Mouse (Mus musculus): Measurements from ENCODE around the gene Ndufab1. TPM values are rescaled to one million over a fixed set of nuclear protein-coding genes. Genes with fewer than 3 reads are reported as not detected.
"Not testable (repeated sequence)": the region's sequence is repeated elsewhere in the genome, so short reads cannot be mapped to it uniquely, and the experiment has no call there.

Ndufab1 gene
- polyA plus RNA-seq, 1 experiment = 236 TPM

GRCm38 (mm10) chr7:122126946-122127345 lies 25.3 kb upstream of the Ndufab1 start:
- 92% methylated on average over 11 of the region's 11 CpGs for WGBS
- no peaks in the 10 kb centered on the region for H3K4me1 ChIP-seq (ENCODE audit: control insufficient read depth, insufficient read depth, low read length)
- H3K4me3 ChIP-seq (replicated peaks; ENCODE audit: insufficient read depth, low read depth, low read length) = no peak overlapping the region
- DNase-seq = no peak
- H3K27me3 ChIP-seq (ENCODE audit: control insufficient read depth, insufficient read depth, low read length) = no peaks in the 10 kb centered on the region
- no peak overlapping the region for H3K27ac ChIP-seq (ENCODE audit: insufficient read depth, low read length)
- TF ChIP-seq CTCF (IDR thresholded peaks at IDR 0.05; ENCODE audit: borderline replicate concordance, insufficient read depth, low read depth, low read length) (no peak), POLR2A (IDR thresholded peaks at IDR 0.05; ENCODE audit: borderline replicate concordance, insufficient read depth, low read length) (no peak)

GRCm38 (mm10) chr7:122125636-122126035 lies 23.9 kb upstream of the Ndufab1 start:
- no peaks in the 10 kb centered on the region for H3K4me1 ChIP-seq (ENCODE audit: control insufficient read depth, insufficient read depth, low read length)
- no peak for TF ChIP-seq CTCF (IDR thresholded peaks at IDR 0.05; ENCODE audit: borderline replicate concordance, insufficient read depth, low read depth, low read length)
- TF ChIP-seq POLR2A (IDR thresholded peaks at IDR 0.05; ENCODE audit: borderline replicate concordance, insufficient read depth, low read length) = no peak
- 65% methylated on average over 8 of the region's 8 CpGs for WGBS
- no peak overlapping the region for H3K27ac ChIP-seq (ENCODE audit: insufficient read depth, low read length)
- no peak for DNase-seq
- no peak overlapping the region for H3K4me3 ChIP-seq (replicated peaks; ENCODE audit: insufficient read depth, low read depth, low read length)
- no peaks in the 10 kb centered on the region for H3K27me3 ChIP-seq (ENCODE audit: control insufficient read depth, insufficient read depth, low read length)

GRCm38 (mm10) chr7:122123518-122123917 lies 21.8 kb upstream of the Ndufab1 start:
- Histone ChIP-seq H3K27me3 (ENCODE audit: control insufficient read depth, insufficient read depth, low read length) (no peaks in the 10 kb centered on the region), H3K4me1 (ENCODE audit: control insufficient read depth, insufficient read depth, low read length) (no peaks in the 10 kb centered on the region), H3K4me3 (replicated peaks; ENCODE audit: insufficient read depth, low read depth, low read length) (no peak overlapping the region), H3K27ac (ENCODE audit: insufficient read depth, low read length) (no peak overlapping the region)
- WGBS = 90% methylated on average over 4 of the region's 4 CpGs
- no peak for DNase-seq
- TF ChIP-seq CTCF (IDR thresholded peaks at IDR 0.05; ENCODE audit: borderline replicate concordance, insufficient read depth, low read depth, low read length) (no peak), POLR2A (IDR thresholded peaks at IDR 0.05; ENCODE audit: borderline replicate concordance, insufficient read depth, low read length) (no peak)

GRCm38 (mm10) chr7:122108206-122108605 lies 6.5 kb upstream of the Ndufab1 start:
- no peaks in the 10 kb centered on the region for H3K27me3 ChIP-seq (ENCODE audit: control insufficient read depth, insufficient read depth, low read length)
- no peak for DNase-seq
- 93% methylated on average over 6 of the region's 6 CpGs for WGBS
- no peak for TF ChIP-seq POLR2A (IDR thresholded peaks at IDR 0.05; ENCODE audit: borderline replicate concordance, insufficient read depth, low read length)
- no peak for TF ChIP-seq CTCF (IDR thresholded peaks at IDR 0.05; ENCODE audit: borderline replicate concordance, insufficient read depth, low read depth, low read length)
- no peak overlapping the region for H3K27ac ChIP-seq (ENCODE audit: insufficient read depth, low read length)
- H3K4me3 ChIP-seq (replicated peaks; ENCODE audit: insufficient read depth, low read depth, low read length) = no peak overlapping the region
- no peaks in the 10 kb centered on the region for H3K4me1 ChIP-seq (ENCODE audit: control insufficient read depth, insufficient read depth, low read length)

- WGBS = 6% methylated on average over 28 of the region's 28 CpGs
- H3K4me1 ChIP-seq (ENCODE audit: control insufficient read depth, insufficient read depth, low read length); H3K27me3 ChIP-seq (ENCODE audit: control insufficient read depth, insufficient read depth, low read length): not testable (repeated sequence)
- Histone ChIP-seq H3K27ac (ENCODE audit: insufficient read depth, low read length) (0 out of 2 replicates have a peak overlapping the region, but pooled peaks have one; percentile 63), H3K4me3 (replicated peaks; ENCODE audit: insufficient read depth, low read depth, low read length) (peak overlapping the region; percentile 85)
- DNase-seq = peak in 1 of 2 experiments; percentile 23
These were observed 506 bp downstream of the Ndufab1 start for GRCm38 (mm10) chr7:122101014-122101746.

- peak; percentile 41 to 47 for DNase-seq
These were observed 2.5 kb downstream of the Ndufab1 start for GRCm38 (mm10) chr7:122099222-122099621.

GRCm38 (mm10) chr7:122098009-122098408 lies 3.7 kb downstream of the Ndufab1 start:
- Histone ChIP-seq H3K27ac (ENCODE audit: insufficient read depth, low read length) (no peak overlapping the region), H3K4me3 (replicated peaks; ENCODE audit: insufficient read depth, low read depth, low read length) (no peak overlapping the region), H3K27me3 (ENCODE audit: control insufficient read depth, insufficient read depth, low read length) (no peaks in the 10 kb centered on the region), H3K4me1 (ENCODE audit: control insufficient read depth, insufficient read depth, low read length) (peaks cover 3% of the 10 kb centered on the region; the same call in 1 of the 2 replicates)
- WGBS = 86% methylated on average over 3 of the region's 3 CpGs
- TF ChIP-seq CTCF (IDR thresholded peaks at IDR 0.05; ENCODE audit: borderline replicate concordance, insufficient read depth, low read depth, low read length) (no peak), POLR2A (IDR thresholded peaks at IDR 0.05; ENCODE audit: borderline replicate concordance, insufficient read depth, low read length) (no peak)
- no peak for DNase-seq

More at GRCm38 (mm10) chr7:122099222-122099621, 2.5 kb downstream of the Ndufab1 start:
- no peaks in the 10 kb centered on the region for H3K27me3 ChIP-seq (ENCODE audit: control insufficient read depth, insufficient read depth, low read length)
- H3K4me3 ChIP-seq (replicated peaks; ENCODE audit: insufficient read depth, low read depth, low read length) = no peak overlapping the region
- WGBS = 46% methylated on average over 4 of the region's 4 CpGs
- H3K4me1 ChIP-seq (ENCODE audit: control insufficient read depth, insufficient read depth, low read length) = peaks cover 3% of the 10 kb centered on the region; the same call in 1 of the 2 replicates
- TF ChIP-seq CTCF (IDR thresholded peaks at IDR 0.05; ENCODE audit: borderline replicate concordance, insufficient read depth, low read depth, low read length) = peak; percentile 85
- no peak for TF ChIP-seq POLR2A (IDR thresholded peaks at IDR 0.05; ENCODE audit: borderline replicate concordance, insufficient read depth, low read length)
- no peak overlapping the region for H3K27ac ChIP-seq (ENCODE audit: insufficient read depth, low read length)

- TF ChIP-seq POLR2A (IDR thresholded peaks at IDR 0.05; ENCODE audit: borderline replicate concordance, insufficient read depth, low read length) (no peak), CTCF (IDR thresholded peaks at IDR 0.05; ENCODE audit: borderline replicate concordance, insufficient read depth, low read depth, low read length) (no peak)
- H3K4me1 ChIP-seq (ENCODE audit: control insufficient read depth, insufficient read depth, low read length) = no peaks in the 10 kb centered on the region; the same call in 1 of the 2 replicates
- no peaks in the 10 kb centered on the region for H3K27me3 ChIP-seq (ENCODE audit: control insufficient read depth, insufficient read depth, low read length)
- 77% methylated on average over 2 of the region's 2 CpGs for WGBS
- no peak overlapping the region for H3K27ac ChIP-seq (ENCODE audit: insufficient read depth, low read length)
- DNase-seq = no peak
- no peak overlapping the region for H3K4me3 ChIP-seq (replicated peaks; ENCODE audit: insufficient read depth, low read depth, low read length)
These were observed 6.9 kb downstream of the Ndufab1 start for GRCm38 (mm10) chr7:122094564-122095330.
